Mouse (Mus musculus) CH12.LX (cell line): ENCODE data around the gene Chchd3.

ENCODE experiments used
- CTCF ChIP-seq, 2 experiments: IDR thresholded peaks in 1 of 2; conservative IDR thresholded peaks in 1 of 2; 2 replicates each; pipeline ENCODE4 v1.5.1; 2011 to 2012; ENCODE audit warnings: low read depth in 2 of 2, low read length in 2 of 2, improper control_type of control experiment in 1 of 2, inconsistent platforms in 1 of 2, mild to moderate bottlenecking in 1 of 2, moderate library complexity in 1 of 2
- MAX ChIP-seq: IDR thresholded peaks from 2 replicates; pipeline ENCODE4 v1.6.1; 2011; ENCODE audit warnings: low read length, improper control_type of control experiment
- SMC3 ChIP-seq: IDR thresholded peaks from 2 replicates; pipeline ENCODE4 v1.6.1; 2011; ENCODE audit warnings: low read depth, low read length, improper control_type of control experiment

DNA sequence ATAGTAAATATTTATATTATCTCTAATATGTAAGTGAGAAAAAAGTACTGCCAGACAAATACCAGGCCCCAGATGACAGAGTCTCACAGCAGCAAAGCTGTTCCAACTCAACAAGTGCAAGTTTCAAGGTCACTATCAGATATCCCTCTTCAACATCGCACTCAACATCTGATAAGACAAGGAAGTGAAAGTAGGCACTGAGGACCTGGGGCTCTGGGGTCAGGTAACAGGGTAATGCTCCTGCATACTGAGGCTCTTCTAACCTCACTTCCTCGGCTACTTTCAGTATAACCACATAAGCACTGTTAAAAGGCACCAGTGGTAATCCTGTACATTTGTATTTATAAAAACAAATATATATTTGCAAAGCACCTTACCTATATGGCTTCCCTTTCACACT lies 8.4 kb downstream of the Chchd3 start:
- TF ChIP-seq CTCF (conservative IDR thresholded peaks at IDR 0.05 in 1 of 2, IDR thresholded peaks at IDR 0.05 in 1 of 2; ENCODE audit: low read depth in 2 of 2, low read length in 2 of 2) (no peak), MAX (no peak), SMC3 (no peak)
